Mouse (Mus musculus) WW6 (cell line): ENCODE measurements around the gene Tmem132d.
A peak's percentile ranks its signal among the peaks of the same experiment; 100 is the strongest.
"Not testable (repeated sequence)": the region's sequence is repeated elsewhere in the genome, so short reads cannot be mapped to it uniquely, and the experiment has no call there.

Source experiments
- DNase-seq: peaks from one replicate; pipeline ENCODE4 v3.0.0-alpha.2; 2013; ENCODE audit warnings: low read depth, low spot score

The Tmem132d gene

DNA sequence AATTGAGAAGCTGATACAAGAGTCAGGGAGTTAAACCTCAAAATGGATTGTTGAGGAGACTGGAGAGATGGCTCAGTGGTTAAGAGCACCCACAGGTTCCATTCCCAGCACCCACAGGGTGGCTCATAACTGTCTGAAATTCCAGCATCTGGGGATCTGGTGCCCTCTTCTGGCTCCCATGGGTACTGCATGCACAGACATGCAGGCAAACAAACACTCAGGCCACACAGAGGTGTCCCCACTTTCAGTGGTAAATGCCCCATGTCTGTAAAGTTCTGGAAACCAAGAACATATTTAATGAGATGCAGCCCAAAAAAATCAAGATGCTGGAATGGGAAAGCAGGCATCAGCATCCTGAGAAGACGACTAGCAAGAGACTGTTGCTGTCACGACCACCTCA lies 333.4 kb downstream of the Tmem132d start:
- no peak for DNase-seq

DNA sequence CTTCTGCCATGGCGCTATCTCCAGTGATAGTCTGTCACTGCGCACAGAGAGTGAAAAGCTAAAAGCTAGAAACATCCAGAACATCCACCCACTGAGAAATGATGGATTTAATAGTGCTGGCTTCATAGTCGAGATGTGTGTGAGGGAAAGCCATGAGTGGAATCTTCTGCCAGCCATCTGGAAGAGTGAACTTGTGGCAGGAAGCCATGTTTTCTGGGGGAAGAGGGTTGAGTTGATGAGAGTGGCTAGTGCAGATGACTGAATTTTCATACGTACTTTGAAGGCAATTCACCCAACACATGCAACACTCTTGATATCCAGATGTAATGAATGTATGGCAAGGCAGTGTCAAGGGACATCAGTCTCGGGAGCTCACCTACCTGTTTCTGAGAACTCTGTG lies 342.3 kb downstream of the Tmem132d start:
- no peak for DNase-seq

DNA sequence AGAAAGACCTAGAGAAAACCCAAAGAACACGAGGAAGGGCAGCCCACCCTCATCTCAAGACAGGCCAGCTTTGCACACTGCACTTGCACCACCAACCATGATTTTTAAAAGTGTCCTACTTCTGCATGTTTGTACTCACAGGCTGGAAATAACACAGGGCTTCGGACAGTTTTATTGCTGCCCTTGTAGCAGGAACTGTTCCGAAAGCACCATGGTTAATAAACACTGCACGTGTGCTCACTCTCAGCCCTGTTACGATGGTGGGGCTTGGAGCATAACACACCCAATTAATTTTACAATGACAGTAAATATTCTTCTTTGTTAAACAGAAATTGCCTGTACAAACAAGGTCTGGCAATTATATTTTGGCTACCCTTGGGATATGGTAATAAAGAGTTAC lies 357.4 kb downstream of the Tmem132d start:
- no peak for DNase-seq

DNA sequence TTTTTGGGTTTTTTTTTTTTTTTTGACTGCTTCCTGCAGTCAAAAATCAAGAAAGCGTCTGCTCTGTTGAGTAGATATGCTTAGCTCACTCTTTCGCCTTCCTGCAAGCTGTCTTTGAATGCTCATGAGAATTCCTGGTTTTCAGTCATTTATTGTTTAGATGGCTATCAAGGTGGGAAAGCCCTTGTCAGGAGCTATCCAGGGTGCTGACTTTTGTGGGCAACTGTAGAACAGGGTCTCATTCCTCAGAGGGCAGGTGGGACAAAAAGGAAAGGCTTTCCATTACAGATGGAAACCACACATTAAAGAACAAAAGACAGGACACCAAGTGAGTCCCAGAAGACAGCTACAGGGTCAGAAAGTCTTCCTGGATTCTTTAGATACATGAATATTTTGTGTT lies 360.3 kb downstream of the Tmem132d start:
- DNase-seq = no peak

DNA sequence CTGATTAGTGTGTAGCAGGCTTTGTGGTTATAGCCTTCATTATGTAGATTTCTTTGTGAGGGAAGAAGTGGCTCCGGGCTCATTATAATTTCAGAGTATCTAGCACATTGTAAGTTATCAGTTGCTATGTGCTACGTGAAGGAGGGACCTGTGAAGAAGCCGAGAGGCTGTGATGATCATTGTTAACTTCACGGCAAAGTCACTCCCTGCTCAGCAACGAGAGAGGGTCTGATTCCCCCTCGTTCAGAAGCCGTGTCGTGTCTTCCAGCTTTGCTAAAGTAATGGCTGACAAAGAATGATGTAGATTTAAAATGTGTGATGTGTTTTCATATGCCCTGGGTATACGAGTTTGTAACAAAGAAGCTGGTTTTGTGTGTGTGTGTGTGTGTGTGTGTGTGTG lies 391.1 kb downstream of the Tmem132d start:
- no peak for DNase-seq

DNA sequence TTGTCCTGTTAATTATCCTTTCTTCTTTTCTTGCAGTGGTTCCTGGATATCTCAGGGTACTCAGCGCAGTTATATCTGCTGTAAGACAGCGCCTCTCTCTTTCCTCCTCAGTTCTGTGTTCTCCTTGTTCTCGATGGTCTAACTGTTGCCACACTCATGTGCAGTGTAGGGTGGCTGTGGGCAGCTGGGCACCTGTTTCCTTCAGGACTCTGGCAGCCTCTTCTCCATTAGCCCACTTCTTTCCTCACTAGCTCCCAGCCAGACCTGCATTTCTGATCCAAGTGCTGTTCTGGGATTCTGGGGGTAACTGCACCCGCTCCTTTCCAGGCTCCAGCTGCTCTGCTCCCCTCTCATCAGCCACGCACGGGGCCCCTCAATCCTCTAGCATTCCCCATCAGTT lies 392.8 kb downstream of the Tmem132d start:
- DNase-seq = no peak

DNA sequence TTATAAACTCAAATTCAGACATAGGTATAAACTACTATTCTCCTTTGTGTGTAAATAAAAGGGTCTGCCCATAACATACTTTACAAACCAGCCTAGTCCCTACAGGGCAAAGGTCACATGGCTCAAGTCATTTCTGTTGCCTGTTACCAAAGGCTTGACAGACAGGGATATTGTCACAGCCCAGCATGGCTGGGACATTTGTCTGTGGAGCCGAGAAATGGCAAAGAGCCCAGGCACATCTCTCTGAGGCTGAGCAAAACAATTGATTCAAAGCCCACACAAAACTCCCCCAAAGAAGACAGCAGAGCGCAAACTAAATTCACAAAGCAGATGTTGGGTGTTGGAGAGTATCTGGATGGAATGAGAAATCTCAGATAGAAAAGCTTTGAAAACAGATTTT lies 405.8 kb downstream of the Tmem132d start:
- DNase-seq = no peak

DNA sequence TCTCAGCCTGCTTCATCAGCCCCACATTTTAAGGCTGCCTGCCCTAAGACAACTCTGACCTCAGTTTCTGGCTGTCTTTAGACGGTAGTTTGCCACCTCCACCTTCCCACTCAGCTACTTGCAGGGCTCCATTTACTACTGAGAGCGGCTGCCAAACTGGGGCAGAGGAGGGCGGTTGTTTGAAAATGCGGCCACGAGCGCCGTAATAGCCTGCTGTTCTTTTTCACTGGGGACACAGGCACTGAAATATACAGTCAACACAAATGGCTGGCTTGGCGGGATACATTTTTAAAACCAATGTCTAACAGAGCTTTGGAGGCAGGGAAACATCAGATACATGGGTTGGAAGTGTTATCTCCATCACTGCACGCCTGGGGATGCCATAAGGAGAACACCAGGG lies 428.2 kb downstream of the Tmem132d start:
- no peak for DNase-seq

DNA sequence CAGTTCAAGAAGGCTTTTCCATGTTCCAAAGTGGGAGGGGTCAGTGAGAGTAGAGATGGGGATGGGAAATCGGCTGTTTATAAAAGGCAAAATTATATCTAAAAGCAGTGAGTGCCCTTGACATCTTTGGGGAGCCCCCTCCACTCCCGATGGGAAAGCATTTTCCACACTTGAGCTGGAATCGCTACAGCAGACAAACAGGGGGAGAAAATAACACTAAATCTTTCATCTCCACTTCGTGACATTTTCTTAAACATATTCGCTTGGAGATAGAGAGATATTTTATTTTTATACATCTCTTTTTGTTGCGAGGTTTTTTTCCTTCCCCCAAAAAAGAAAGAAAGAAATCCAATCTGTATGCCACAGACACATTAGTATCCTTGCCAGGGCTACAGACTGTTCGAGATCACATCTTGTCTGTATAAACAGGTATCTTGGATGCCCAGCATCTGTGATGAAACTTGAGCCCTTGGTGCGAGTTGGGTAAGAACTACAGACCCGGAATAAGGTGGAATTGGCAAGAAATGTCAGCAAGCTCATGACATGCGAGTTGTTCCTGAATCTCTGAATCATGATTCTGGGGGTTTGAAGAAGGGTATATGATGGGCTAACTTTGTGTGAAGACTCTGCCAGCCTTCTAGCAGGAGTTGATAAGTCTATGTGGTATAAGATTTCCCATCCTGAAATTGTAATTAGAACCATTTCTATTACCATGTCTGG lies 436.2 kb downstream of the Tmem132d start:
- no peak for DNase-seq

DNA sequence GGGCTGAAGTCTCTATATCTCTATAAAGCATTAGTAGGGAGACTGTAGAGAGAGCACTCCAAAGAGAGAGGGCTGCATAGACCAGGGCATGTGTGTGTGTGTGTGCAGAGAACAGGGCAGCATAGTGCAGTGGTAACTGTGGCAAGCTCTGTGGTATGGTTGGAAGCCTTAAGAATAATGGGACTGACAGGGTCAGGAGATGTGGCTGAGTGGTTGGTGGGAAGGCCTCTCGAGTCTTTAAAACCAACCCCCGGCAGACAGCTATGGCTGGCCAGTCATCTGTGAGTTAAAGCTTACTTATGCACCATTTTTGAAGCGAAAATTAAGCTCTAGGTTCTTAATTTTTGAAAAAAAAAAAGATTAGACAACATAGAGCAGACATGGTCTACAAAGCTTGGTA lies 439.4 kb downstream of the Tmem132d start:
- no peak for DNase-seq

DNA sequence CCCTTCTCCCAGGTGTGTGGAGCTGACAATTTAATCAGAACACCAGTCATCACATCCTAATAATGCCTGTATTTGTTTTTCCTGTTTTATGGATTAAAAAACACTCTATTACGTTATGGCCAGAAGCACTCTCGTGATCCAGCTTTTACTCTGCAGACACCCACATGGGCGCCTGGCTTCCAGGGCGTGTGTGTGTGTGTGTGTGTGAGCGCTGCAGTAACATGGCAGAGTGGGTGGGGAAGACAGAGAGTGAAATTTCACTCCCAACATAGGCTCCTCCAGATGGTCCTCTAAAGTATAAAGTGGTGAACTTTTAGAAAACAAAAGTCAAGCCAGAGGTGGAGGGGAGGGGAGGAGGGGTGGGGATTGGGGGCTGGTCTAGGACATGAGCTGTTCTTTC lies 442.1 kb downstream of the Tmem132d start:
- no peak for DNase-seq

DNA sequence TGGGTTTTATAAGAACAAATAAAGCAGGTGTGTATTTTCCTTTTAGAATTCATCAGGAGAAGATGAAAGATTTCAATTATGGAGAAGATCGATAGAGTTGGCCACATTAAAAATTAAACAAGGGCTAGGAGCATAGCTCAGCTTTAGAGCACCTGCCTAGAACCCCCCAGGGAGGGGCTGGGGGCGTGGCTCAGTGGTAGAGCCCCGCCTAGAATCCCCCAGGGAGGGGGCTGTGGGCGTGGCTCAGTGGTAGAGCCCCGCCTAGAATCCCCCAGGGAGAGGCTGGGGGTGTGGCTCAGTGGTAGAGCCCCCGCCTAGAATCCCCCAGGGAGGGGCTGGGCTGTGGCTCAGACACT lies 452.9 kb downstream of the Tmem132d start:
- not testable (repeated sequence) for DNase-seq

DNA sequence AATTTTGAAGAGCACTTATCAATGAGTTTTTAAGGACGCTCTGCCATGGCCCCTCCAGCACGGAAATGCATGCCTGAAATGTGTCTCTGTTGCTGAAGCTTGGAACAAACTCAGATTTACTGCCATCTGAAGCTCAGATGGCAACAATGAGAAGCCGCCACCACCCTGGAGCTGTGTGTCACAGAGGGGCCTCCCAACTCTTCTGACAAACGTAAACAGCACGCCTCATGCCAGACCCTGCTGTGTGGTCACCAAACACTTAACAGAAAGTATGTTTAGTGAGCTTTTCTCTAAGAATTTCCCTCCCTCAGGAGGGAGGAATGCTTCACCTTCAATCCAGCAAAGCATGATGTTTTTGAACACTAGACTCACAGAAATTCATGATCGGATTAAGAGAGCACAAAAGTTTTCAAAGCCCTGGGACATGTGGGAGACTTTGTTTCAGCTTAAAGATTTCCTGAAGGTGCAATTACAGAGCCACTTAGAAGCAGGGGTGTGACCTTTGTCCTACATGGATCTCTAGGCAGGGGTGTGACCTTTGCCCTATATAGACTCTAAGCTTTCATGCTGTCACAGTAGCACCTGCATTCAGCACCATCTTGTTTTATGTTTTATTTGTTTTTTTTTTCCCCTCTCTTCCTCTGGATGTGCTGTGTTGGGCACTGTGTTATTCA lies 453.4 kb downstream of the Tmem132d start:
- no peak for DNase-seq

DNA sequence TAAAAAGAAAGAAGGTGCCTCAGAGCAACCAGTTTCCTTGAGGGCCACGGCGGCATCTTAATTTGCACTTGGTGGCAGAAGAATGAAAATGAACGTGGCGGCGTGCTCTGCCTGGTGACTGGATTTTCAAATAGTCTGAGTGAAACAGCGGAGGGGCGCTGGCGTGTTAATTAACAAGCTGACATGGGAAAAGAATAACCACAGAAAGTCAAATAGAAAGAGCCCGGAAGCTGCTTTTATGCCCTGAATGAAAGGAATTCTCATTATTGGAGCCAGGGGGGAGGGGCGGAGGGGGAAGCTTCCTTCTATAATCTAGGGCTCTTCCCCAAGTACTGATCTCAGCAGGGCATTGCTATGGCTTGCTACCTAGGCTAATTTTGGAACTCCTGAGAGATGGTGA lies 456.2 kb downstream of the Tmem132d start:
- no peak for DNase-seq

DNA sequence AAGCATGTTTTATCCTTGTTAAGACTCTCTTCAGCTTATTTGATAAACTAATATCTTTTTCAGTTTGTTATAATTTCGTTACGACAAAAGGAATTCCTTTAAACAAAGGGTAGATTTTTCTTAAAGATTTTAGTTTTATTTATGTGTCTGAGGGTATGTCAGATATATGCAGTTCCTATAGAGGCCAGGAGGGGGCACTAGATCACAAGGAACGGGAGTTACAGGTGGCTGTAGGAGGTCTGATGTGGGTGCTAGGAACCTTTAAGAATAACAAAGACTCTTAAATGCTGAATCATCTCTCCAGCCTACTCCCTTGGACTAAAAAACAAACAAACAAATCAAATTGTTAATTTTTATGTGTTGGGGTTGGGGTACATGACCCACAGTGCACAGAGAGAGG lies 467.2 kb downstream of the Tmem132d start:
- no peak for DNase-seq

DNA sequence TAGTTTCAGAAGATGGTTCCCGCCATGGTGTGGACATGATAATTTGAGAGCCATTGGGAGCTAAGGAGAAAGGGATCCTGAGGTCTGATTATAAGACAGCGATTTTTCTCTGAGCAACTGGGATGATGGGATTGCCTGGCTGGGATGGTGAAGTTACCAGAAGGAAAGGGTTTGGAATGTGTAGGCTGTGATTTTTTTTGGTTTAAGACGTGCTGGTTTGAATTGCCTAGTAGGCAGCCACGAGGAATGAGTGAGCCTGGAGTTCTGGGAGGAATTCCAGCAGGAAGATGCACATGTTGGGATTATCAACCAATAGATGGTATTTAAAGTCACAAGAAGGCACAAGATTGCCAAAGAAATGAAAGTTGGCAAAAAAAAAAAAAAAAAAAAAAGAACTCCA lies 470.2 kb downstream of the Tmem132d start:
- no peak for DNase-seq

DNA sequence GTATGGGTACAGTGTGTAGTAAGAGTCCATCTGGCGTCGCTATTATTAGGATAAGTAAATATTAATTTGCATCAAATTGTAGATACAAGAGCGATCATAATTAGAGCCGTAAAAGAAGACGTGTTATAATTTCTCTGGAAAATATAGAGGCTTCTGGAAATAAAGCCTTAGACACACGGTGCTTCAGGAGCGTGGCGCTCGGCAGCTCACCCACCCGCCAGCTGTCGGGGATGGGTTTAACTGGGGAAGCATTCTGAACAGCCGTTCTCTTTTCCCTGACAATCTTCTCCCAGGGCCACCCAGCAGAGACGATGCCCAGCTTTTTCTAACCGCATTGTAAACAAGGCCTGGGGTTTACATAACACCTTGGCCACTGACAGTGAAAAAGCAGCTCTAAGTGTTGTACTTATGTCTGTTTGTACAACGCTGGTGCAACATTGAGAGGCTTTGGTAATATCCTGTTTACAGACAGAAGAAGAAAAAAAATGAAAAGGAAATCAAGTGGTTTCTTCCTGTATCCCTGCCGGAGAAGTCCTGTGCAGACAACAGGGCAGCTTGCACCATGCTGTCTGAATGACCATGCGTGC lies 476.3 kb downstream of the Tmem132d start:
- DNase-seq = no peak

DNA sequence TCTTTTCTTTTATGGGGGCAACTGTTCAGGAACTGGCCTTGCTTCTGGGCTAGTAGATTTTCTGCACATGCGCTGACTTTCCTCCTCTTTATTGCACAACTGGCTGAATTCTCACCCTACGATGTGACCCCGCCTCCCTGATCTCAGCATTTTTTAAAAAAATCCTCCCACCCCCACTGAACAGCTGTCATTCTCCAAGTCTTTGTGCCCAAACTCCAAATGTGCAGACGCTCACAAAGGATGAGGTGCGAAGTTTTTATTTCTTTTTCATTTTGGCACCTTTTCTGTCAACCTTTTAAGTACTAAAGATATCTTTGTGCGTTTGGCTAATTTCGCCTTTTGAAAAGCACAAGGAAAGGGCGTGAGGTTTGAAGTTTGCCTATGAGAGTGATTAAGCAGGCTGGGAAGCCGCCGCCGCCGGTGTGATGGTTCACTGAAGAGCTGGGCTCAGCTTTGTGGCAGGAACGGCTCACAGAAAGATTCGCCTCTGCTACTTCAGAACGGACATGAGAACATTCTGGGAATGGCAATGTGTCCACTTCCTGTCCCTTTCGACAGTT lies 478.6 kb downstream of the Tmem132d start:
- DNase-seq = no peak

DNA sequence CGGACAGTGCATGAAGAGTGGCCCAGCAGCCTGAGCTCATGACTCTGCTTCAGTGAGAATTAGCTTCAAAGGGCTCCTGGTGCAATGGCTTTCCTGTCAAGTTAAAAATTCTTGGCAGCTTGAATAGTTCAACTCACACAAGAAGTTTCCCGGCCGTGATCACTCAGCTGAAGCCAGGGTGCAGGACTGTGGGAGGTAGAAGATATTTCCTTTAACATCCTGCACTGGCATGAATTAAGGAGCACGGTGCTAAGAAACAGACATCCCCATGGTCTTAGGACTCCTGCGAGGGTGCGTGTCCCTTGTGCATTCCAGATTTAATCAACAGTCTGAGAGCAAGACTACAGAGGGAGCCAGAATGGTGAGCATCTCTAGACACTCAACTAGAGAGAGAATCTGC lies 480.1 kb downstream of the Tmem132d start:
- no peak for DNase-seq

DNA sequence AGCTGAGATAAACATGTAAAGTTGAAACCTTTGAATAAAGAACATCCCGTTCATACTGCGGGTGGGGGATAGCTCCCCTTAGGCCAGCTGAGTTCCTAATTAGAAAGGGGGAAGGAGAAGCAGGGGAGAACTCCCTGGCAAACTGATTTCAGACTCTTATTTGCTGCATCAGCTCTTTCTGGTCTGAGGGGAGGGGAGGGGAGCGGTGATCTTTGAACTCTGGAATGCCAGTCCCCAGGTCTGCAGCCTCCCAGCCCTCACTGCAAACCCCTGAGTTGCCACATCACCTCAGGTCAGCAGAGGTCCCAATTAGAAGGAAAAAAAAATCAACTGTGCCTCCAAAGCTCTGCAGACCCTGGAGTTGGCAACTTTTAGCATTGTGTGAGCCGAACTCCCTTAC lies 482.3 kb downstream of the Tmem132d start:
- DNase-seq = no peak

DNA sequence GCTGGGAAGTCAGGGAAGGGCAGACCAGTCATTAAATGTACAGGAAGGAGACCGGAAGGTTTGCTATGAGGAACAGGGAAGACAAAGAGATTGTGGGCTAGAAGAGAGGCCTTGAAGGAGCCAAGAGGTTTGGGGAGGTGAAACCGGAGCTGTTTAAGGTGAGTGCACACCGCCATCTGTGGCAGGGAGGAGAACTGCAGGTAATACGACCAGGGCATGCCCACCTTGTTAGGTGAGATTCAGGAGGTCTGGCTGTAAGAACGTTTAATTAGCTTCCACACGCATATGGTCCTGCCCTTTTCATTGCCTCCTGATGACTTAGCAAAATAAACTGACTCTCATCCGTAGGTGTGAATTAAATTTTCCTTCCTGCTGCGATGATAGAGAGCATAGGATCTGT lies 485.6 kb downstream of the Tmem132d start:
- DNase-seq = peak; percentile 38

DNA sequence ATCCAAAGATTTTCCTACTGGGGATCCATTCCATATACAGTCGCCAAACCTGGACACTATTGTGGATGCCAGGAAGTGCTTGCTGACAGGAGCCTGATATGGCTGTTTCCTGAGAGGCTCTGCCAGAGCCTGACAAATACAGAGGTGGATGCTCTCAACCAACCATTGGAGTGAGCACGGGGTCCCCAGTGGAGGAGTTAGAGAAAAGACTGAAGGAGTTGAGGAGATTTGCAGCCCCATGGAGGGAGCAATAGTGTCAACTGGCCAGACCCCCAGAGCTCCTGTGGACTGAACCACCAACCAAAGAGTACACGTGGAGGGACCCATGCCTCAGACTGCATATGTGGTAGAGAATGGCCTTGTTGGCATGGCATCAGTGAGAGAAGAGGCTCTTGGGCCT lies 490.7 kb downstream of the Tmem132d start:
- DNase-seq = not testable (repeated sequence)

DNA sequence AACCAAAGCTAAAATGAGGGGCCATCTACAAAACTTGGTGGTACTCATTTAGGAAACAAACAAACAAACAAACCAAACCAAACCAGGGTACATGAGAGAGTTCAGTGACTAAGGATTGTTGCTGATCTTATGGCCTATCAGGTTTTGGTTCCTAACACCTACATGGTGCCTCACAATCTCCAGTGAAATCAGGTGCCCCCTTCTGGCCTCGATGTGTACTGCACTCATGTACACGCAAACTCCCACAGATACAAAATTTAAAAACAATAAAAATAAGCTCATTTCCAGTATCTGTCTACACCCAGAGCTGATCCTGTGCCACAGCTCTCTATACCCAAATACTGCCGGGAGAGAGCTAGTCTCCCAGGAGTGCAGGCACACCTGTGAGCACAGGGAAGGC lies 495.0 kb downstream of the Tmem132d start:
- DNase-seq = peak; percentile 11
